Mouse (Mus musculus): ENCODE results near the gene Ttc19.

- TF ChIP-seq CHD2 (IDR thresholded peaks at IDR 0.05; ENCODE audit: low read depth, low read length) (no peak), ZC3H11A (IDR thresholded peaks at IDR 0.05; ENCODE audit: borderline replicate concordance, low read depth, low read length) (no peak), MAFK (IDR thresholded peaks at IDR 0.05; ENCODE audit: insufficient read depth, low read depth, low read length) (no peak), ZNF384 (IDR thresholded peaks at IDR 0.05; ENCODE audit: low read depth, low read length) (no peak)
Measured at GRCm38 (mm10) chr11:62244471-62244870, 36.8 kb upstream of the Ttc19 start.
